Mouse (Mus musculus): Measurements from ENCODE around the gene Hist2h2aa2.
"Not testable (repeated sequence)": the region's sequence is repeated elsewhere in the genome, so short reads cannot be mapped to it uniquely, and the experiment has no call there.

The Hist2h2aa2 gene

GRCm38 (mm10) chr3:96262216-96262875, 22.3 kb upstream of the Hist2h2aa2 start:
- DNase-seq (ENCODE audit: low read depth, low spot score) = peak; percentile 64

GRCm38 (mm10) chr3:96261623-96262022, 21.5 kb upstream of the Hist2h2aa2 start:
- no peak for DNase-seq (ENCODE audit: low read depth, low spot score)

DNA sequence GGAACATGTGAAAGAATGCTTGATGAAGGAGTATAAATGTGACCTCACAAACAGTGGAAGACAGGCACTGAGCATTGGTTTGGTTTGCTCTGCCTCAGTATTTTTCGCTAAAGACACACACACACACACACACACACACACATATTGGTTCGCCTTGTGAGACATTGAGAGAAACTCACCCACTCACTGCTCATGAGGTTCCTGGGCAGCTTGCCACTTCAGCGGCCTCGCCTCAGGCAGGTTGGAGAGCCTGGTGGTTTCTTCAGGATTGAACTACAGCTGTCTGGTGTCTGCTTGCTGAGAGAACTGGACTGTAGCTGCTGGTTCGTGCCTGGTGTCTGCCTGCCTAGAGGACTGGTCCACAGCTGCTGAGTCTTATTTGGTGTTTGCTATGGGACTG, 20.1 kb upstream of the Hist2h2aa2 start:
- DNase-seq (ENCODE audit: low read depth, low spot score) = no peak

GRCm38 (mm10) chr3:96257190-96257589, 17.1 kb upstream of the Hist2h2aa2 start:
- no peak for DNase-seq (ENCODE audit: low read depth, low spot score)

GRCm38 (mm10) chr3:96255926-96256593, 16.0 kb upstream of the Hist2h2aa2 start:
- no peak for DNase-seq (ENCODE audit: low read depth, low spot score)

GRCm38 (mm10) chr3:96254683-96255355, 14.7 kb upstream of the Hist2h2aa2 start:
- DNase-seq (ENCODE audit: low read depth, low spot score) = no peak

DNA sequence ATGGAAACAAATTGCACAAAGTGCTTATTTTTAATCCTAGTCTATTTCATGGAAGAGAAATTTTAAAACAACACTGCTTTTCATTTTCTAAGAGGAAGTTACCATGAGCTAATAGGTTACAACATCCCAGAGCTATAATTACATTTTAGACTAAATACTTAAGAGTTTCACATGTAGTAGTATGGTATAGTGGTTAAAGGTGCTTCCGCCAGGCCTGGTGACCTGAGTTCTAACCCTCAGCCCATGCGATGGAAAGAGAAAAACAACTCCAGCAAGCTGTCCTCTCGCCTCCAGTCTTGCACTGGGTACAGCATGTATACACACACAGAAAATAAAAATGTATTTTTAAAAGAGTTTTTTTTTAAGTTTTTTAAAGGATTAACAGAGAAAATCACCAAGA, 11.7 kb upstream of the Hist2h2aa2 start:
- DNase-seq (ENCODE audit: low read depth, low spot score) = no peak

- DNase-seq (ENCODE audit: low read depth, low spot score) = no peak
Measured at GRCm38 (mm10) chr3:96250890-96251289, 10.8 kb upstream of the Hist2h2aa2 start.

DNA sequence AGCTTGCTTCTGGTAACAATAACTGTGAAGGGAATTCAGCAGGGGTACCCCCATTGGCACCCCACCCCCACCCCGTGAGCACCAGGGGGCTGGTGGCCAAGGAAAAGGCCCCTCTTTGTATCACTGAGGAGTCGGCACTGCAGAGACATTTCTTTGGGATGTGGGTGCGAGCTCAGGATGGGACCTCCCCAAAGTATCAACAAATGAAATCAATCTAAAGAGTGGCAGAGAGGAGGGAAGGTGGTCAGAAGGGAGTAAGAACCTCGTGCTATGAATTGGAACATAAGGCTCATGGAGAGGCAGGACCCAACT, 8.9 kb upstream of the Hist2h2aa2 start:
- DNase-seq (ENCODE audit: low read depth, low spot score) = no peak

DNA sequence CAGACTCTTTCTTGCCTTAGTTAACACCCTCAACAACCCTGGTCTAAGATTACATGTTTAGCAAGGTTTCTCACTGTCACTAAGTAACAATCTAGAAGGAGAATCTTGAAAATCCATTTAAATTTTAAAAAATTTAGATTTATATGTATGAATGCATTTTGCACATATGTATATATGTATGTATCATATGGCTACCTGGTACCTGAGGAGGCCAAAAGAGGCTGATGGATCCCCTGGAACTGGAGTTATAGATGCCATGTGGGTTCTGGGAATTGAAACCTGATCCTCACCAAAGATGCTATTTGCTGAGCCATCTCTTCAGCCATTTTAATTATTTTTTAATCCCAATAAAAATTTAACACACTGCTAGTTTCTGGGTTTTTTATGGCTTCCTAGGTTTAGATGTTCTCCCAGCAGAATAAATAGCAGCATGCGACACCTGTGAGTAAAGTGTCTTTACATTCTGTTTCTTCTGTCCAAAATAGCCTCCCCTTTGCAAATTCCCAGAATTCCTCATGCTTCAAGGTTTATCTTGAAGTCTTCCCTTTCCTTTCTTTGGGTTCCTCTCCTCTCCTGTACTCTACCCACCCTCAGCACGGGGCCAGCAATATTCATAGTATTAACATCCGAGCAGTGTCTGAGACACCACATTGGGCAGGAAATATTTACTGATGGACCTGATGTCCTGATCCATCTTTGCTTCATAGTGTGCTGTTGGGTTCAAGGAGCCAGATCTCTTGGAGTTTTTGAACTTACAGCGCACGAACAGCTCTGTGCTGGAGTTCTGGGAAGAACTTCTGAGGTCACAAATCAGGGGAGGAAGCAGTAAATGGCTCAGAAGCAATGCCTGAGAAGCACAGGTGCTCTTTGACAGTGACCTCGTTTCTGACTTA, 8.3 kb upstream of the Hist2h2aa2 start:
- no peak for DNase-seq (ENCODE audit: low read depth, low spot score)

- no peak for DNase-seq (ENCODE audit: low read depth, low spot score)
Measured at GRCm38 (mm10) chr3:96247356-96248140, 7.5 kb upstream of the Hist2h2aa2 start.

DNA sequence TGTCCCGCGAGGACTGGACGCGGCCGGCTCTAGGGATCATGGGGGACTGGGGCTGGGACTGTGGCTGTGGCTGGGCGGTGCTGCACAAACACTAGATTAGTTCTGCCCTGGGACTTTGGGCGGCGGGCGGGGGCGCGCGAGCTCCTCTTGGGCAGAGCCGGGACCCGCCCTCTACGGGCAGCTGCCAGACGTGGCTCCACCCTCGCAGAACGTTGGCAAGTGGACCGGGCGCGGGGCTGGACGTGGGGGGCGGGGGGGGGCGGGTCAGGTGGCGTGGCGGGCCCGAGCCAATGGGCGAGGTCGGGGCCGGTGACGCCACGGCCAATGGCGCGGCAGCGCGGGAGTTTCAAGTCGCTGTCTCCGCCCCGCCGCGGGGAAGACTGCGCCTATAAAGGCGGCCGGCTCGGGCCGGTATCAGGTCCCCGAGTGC, 6.4 kb upstream of the Hist2h2aa2 start, which contains the start of gene Hist2h3c1:
Hist2h3c1 (plus strand) TSS at position 259 of the 430 bp plus-strand sequence.
- not testable (repeated sequence) for DNase-seq (ENCODE audit: low read depth, low spot score)

GRCm38 (mm10) chr3:96246018-96246417, 5.9 kb upstream of the Hist2h2aa2 start:
- not testable (repeated sequence) for DNase-seq (ENCODE audit: low read depth, low spot score)

- not testable (repeated sequence) for DNase-seq (ENCODE audit: low read depth, low spot score)
Measured at GRCm38 (mm10) chr3:96245003-96245886, 5.2 kb upstream of the Hist2h2aa2 start, which contains the start of gene Hist2h2aa1. Gene Hist2h2aa1 (plus strand): TSS chr3:96245497.

GRCm38 (mm10) chr3:96243921-96244572, 4.0 kb upstream of the Hist2h2aa2 start:
- DNase-seq (ENCODE audit: low read depth, low spot score) = no peak

DNA sequence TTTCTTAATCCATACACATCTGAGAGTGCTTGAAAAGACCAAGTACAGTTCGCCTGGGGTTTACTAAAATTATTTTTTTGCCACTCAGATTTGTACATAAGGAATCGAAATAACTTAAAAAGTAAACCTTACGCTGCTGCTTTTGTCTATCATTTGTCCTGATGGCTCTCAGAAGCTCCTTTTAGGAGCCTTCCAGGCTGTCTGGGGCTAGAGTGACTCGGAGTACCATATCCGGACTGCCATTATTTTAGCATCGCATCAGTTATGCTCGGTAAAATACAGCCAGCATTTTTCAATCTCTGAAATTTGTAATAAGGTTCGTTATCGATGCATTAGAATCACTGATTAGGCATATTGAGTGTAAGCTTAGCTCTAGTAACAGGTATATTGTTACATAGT, 722 bp upstream of the Hist2h2aa2 start:
- no peak for DNase-seq (ENCODE audit: low read depth, low spot score)

GRCm38 (mm10) chr3:96238954-96239793, 902 bp downstream of the Hist2h2aa2 start, which contains the start of gene Hist2h3c2:
Gene Hist2h3c2 (minus strand): TSS chr3:96239127.
- DNase-seq (ENCODE audit: low read depth, low spot score) = not testable (repeated sequence)

GRCm38 (mm10) chr3:96237904-96238511, 2.1 kb downstream of the Hist2h2aa2 start:
- DNase-seq (ENCODE audit: low read depth, low spot score) = no peak

All from embryo, embryonic 11.5 days (tissue).